Mouse (Mus musculus) forebrain, embryonic 10.5 days (tissue): Measurements from ENCODE around the gene Specc1l. TPM values are rescaled to one million over a fixed set of nuclear protein-coding genes. Genes with fewer than 3 reads are reported as not detected.

ENCODE experiments used
- DNase-seq: peaks from one replicate; pipeline ENCODE4 v3.0.0-alpha.2; 2017; ENCODE audit warnings: low spot score; ENCODE audit errors: extremely low spot score
- H3K27ac ChIP-seq: fragments of 300-500 bp; sonication (generic); 2 replicates; pipeline ENCODE4 v1.5.1; 2016; ENCODE audit warnings: mild to moderate bottlenecking
- H3K27me3 ChIP-seq: fragments of 300-500 bp; sonication (generic); 2 replicates; pipeline ENCODE4 v1.6.1; 2016; ENCODE audit warnings: mild to moderate bottlenecking; ENCODE audit not compliant: poor library complexity, severe bottlenecking
- H3K36me3 ChIP-seq: fragments of 300-500 bp; sonication (generic); replicated peaks from 2 replicates; pipeline ENCODE4 v1.6.1; 2016; ENCODE audit warnings: mild to moderate bottlenecking, moderate library complexity
- H3K4me1 ChIP-seq: fragments of 300-500 bp; sonication (generic); 2 replicates; pipeline ENCODE4 v1.6.1; 2016
- H3K4me3 ChIP-seq: fragments of 300-500 bp; sonication (generic); 2 replicates; pipeline ENCODE4 v1.5.1; 2016; ENCODE audit warnings: mild to moderate bottlenecking, moderate library complexity
- H3K9me3 ChIP-seq: fragments of 300-500 bp; sonication (generic); 2 replicates; pipeline ENCODE4 v1.6.1; 2016; ENCODE audit warnings: mild to moderate bottlenecking, moderate library complexity
- WGBS: fragments of 180-500 bp; shearing (Covaris S2); methylation state at CpG from one replicate; pipeline ENCODE4 v1.1.7; 2016; 5-methylcytosine and 5-hydroxymethylcytosine counted together
- polyA plus RNA-seq: library from polyadenylated mRNA; unstranded; fragments of >200 nt; fragmentation: Nextera tagmentation; extraction: Ambion mirVana; gene quantifications from 2 replicates; pipeline ENCODE4 v1.2.1, GENCODE M21; 2016

Gene Specc1l
- 34.2 and 36.5 TPM in 2 replicates for polyA plus RNA-seq

GRCm38 (mm10) chr10:75211807-75212645 lies at the start of gene Specc1l:
Gene Specc1l, plus strand, starts transcription at chr10:75212073.
- Histone ChIP-seq H3K4me3 (peak within 1 kb of the TSS; percentile 86), H3K4me1 (peaks cover 21% of the 10 kb centered on the region), H3K36me3 (0 out of 2 replicates have a peak, but pooled peaks cover 4% of the 10 kb centered on the region), H3K27ac (peak within 1 kb of the TSS; percentile 98), H3K9me3 (no peaks in the 10 kb centered on the region), H3K27me3 (no peaks in the 10 kb centered on the region)
- WGBS, result under 1% methylated on average over 80 of the region's 80 CpGs
- DNase-seq, result peak; percentile 98

DNA sequence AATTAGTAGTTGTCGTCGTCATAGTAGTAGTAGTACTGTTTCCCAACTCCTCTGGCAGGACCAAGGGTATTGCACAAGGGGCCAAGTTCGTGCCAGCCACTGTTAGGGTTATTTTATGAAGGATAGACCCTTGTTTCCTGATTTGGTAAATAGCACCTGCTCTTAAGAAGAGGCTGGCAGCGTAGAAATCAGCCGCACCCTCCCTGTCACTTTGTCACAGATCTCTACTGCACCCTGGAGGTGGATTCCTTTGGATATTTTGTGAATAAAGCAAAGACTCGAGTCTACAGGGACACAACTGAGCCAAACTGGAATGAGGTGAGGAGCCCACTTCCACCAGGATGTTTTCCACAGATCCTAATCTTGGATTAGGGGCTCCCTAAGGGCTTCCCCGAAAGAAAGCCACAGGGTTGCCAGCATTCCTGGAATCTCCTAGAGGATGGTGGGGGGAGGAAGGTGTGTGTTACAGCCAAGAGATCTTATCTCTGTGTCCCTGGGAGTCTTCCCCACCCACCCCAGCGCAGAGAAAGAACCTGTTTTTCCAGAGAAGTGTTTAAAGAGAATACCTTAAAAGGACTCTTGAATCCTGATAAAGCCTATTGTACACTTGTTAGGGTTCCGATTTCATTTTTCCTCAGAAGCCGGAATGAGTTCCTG lies 45.9 kb upstream of the Specc1l start:
- Histone ChIP-seq H3K27ac (no peak overlapping the region), H3K36me3 (peaks cover 96% of the 10 kb centered on the region)
- WGBS, result 74% methylated on average over 10 of the region's 10 CpGs

GRCm38 (mm10) chr10:75166601-75167000 lies 45.3 kb upstream of the Specc1l start:
- 90% methylated on average over 4 of the region's 4 CpGs for WGBS
- DNase-seq, result no peak
- H3K36me3 ChIP-seq, result peaks cover 96% of the 10 kb centered on the region

More for the DNA sequence above, 45.9 kb upstream of the Specc1l start:
- no peak for DNase-seq
- Histone ChIP-seq H3K4me3 (no peak overlapping the region), H3K9me3 (no peaks in the 10 kb centered on the region), H3K4me1 (no peaks in the 10 kb centered on the region), H3K27me3 (no peaks in the 10 kb centered on the region)

GRCm38 (mm10) chr10:75170207-75170850 lies 41.5 kb upstream of the Specc1l start:
- DNase-seq, result no peak
- Histone ChIP-seq H3K27me3 (no peaks in the 10 kb centered on the region), H3K4me3 (no peak overlapping the region), H3K27ac (no peak overlapping the region), H3K9me3 (no peaks in the 10 kb centered on the region), H3K36me3 (peaks cover 86% of the 10 kb centered on the region), H3K4me1 (no peaks in the 10 kb centered on the region)
- WGBS, result 84% methylated on average over 12 of the region's 12 CpGs

More at GRCm38 (mm10) chr10:75166601-75167000, 45.3 kb upstream of the Specc1l start:
- no peaks in the 10 kb centered on the region for H3K4me1 ChIP-seq
- H3K27ac ChIP-seq, result no peak overlapping the region
- no peak overlapping the region for H3K4me3 ChIP-seq
- no peaks in the 10 kb centered on the region for H3K9me3 ChIP-seq
- H3K27me3 ChIP-seq, result no peaks in the 10 kb centered on the region

GRCm38 (mm10) chr10:75173056-75173455 lies 38.8 kb upstream of the Specc1l start:
- Histone ChIP-seq H3K27me3 (no peaks in the 10 kb centered on the region), H3K27ac (0 out of 2 replicates have a peak overlapping the region, but pooled peaks have one; percentile 1), H3K4me1 (no peaks in the 10 kb centered on the region), H3K36me3 (peaks cover 90% of the 10 kb centered on the region), H3K4me3 (no peak overlapping the region), H3K9me3 (no peaks in the 10 kb centered on the region; the same call in 1 of the 2 replicates)
- 92% methylated on average over 8 of the region's 8 CpGs for WGBS
- no peak for DNase-seq

DNA sequence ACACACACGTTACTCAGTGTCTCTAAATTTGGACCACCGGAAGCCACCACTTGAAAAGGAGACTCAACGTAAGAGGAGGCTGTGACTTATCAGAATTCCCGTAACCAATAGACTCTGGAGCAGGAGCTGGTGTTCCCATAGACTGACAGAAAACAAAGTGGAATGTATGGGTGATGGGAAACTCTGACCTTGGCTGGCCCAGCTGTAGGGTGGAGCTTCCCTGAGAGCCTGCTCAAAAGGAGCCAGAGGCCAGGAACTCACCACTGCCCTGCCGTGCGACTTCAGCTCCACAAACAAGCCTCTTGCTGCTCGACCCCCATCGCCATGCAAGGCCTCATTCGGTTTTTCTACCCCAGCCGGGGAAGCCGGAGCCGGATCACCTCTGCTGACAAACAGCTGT lies 38.2 kb upstream of the Specc1l start:
- DNase-seq, result no peak
- Histone ChIP-seq H3K27ac (0 out of 2 replicates have a peak overlapping the region, but pooled peaks have one; percentile 5), H3K4me3 (no peak overlapping the region), H3K9me3 (no peaks in the 10 kb centered on the region; the same call in 1 of the 2 replicates), H3K4me1 (no peaks in the 10 kb centered on the region), H3K36me3 (peaks cover 90% of the 10 kb centered on the region), H3K27me3 (no peaks in the 10 kb centered on the region)
- 90% methylated on average over 12 of the region's 12 CpGs for WGBS

GRCm38 (mm10) chr10:75176494-75176893 lies 35.4 kb upstream of the Specc1l start:
- Histone ChIP-seq H3K9me3 (no peaks in the 10 kb centered on the region; the same call in 1 of the 2 replicates), H3K27ac (0 out of 2 replicates have a peak overlapping the region, but pooled peaks have one; percentile 25), H3K36me3 (peaks cover 90% of the 10 kb centered on the region), H3K4me3 (no peak overlapping the region), H3K27me3 (no peaks in the 10 kb centered on the region), H3K4me1 (no peaks in the 10 kb centered on the region)
- 86% methylated on average over 8 of the region's 8 CpGs for WGBS
- no peak for DNase-seq

DNA sequence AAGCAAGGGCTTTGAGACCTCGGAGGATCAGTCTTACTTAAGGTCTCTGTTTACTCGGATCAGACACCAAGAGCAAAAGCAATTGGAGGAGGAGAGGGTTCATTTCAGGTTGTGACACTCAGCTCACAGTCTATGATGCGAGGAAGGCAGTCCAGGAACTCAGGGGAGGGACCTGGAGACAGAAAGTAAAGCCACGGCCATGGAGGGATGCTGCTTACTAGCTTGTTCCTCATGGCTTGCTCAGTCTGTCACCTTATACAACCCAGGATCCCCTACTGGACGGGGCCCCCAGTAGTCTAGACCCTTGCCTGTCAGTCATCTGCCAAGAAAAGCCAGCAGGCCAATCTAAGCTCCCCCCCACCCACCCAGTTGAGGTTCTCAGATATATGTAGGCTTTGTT lies 33.0 kb upstream of the Specc1l start:
- no peaks in the 10 kb centered on the region for H3K4me1 ChIP-seq
- no peaks in the 10 kb centered on the region for H3K27me3 ChIP-seq
- no peak overlapping the region for H3K27ac ChIP-seq
- H3K4me3 ChIP-seq, result no peak overlapping the region
- H3K9me3 ChIP-seq, result no peaks in the 10 kb centered on the region; the same call in 1 of the 2 replicates
- DNase-seq, result no peak
- 92% methylated on average over 5 of the region's 5 CpGs for WGBS
- H3K36me3 ChIP-seq, result peaks cover 96% of the 10 kb centered on the region

DNA sequence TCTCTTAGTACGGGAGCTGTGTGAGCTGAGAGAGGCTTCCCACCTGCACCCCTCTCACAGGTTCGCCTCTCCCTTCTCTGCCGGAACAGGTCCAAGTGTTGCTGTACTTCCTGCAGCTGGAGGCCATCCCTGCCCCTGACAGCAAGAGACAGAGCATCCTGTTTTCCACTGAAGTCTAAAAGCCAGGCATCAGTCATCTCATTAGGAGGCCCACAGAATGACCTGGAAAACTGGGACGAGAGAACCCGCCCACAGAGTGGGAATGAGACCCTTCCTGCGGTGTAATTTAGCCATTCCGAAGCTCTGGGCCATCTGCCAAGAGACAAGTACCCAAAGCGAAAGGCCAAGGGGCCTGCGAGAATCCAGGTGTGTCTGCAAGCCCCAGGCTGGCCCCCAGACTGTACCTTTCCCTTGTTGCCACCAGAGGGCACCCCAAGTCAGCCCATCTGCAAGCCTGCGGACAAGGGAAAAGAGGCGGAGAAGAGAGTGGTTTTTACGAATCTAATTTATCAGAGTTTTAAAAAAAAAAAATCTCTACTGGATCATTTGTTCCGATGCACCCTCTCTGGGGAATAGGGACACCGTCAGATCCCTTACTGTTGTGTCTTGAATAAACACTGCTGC lies 29.6 kb upstream of the Specc1l start:
- H3K9me3 ChIP-seq, result no peaks in the 10 kb centered on the region; the same call in 1 of the 2 replicates

DNA sequence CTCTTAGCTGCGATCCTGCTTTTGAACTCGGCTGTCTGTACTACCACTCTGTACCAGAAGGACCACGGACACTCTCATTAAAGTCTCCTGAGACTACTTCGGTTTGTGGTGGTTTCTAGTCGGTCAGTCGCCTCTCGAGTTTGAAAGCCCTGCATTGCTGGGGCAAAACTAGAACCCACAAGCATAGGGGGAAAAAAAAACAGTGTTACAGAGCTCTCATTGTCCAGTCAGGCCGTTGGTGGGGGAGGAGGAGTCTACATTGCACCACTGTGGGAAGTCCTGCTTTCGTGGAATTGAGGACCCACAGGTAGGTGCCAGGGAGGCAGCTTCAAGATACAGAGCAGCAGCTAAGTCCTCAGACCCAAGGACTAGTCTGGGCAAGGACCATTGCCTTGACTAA lies 27.0 kb upstream of the Specc1l start:
- Histone ChIP-seq H3K4me3 (no peak overlapping the region), H3K27me3 (no peaks in the 10 kb centered on the region), H3K4me1 (no peaks in the 10 kb centered on the region), H3K9me3 (no peaks in the 10 kb centered on the region), H3K27ac (no peak overlapping the region), H3K36me3 (peaks cover 59% of the 10 kb centered on the region)
- 91% methylated on average over 9 of the region's 9 CpGs for WGBS
- DNase-seq, result no peak

More for the DNA sequence above, 29.6 kb upstream of the Specc1l start:
- Histone ChIP-seq H3K27me3 (no peaks in the 10 kb centered on the region), H3K27ac (no peak overlapping the region), H3K4me3 (no peak overlapping the region), H3K36me3 (peaks cover 85% of the 10 kb centered on the region), H3K4me1 (no peaks in the 10 kb centered on the region)
- DNase-seq, result peak; percentile 55
- 62% methylated on average over 14 of the region's 14 CpGs for WGBS

DNA sequence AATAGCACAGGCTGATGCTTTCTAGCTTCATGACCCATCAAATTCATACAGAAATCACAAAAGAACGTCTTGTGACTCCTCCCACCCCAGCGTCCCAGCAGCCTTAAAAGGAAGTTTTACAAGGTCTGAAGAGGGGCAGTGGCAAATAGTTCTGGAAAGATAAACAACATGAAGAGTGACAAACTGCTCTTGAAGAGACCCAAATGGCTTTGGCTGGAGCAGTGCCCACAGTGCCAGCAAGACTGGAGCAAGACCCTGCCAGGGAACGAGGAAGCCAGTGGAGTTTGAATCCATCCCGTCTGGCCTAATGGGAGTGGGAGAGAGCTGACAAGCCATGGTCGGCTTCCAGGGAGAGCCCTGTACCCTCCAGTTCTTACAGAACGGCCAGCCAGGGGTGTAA lies 25.3 kb upstream of the Specc1l start:
- H3K27me3 ChIP-seq, result no peaks in the 10 kb centered on the region
- no peak overlapping the region for H3K27ac ChIP-seq
- no peak overlapping the region for H3K4me3 ChIP-seq
- H3K9me3 ChIP-seq, result no peaks in the 10 kb centered on the region
- WGBS, result 68% methylated on average over 6 of the region's 6 CpGs
- peaks cover 42% of the 10 kb centered on the region for H3K36me3 ChIP-seq
- DNase-seq, result no peak
- no peaks in the 10 kb centered on the region for H3K4me1 ChIP-seq

GRCm38 (mm10) chr10:75187366-75188056 lies 24.4 kb upstream of the Specc1l start:
- H3K4me1 ChIP-seq, result no peaks in the 10 kb centered on the region
- H3K4me3 ChIP-seq, result no peak overlapping the region
- peaks cover 32% of the 10 kb centered on the region for H3K36me3 ChIP-seq
- no peaks in the 10 kb centered on the region for H3K9me3 ChIP-seq
- no peaks in the 10 kb centered on the region for H3K27me3 ChIP-seq
- no peak for DNase-seq
- no peak overlapping the region for H3K27ac ChIP-seq
- WGBS, result 90% methylated on average over 8 of the region's 8 CpGs
